Mouse (Mus musculus) forebrain, embryonic 11.5 days (tissue): ENCODE data around the gene Abcc2. TPM values are rescaled to one million over a fixed set of nuclear protein-coding genes. Genes with fewer than 3 reads are reported as not detected.

ENCODE experiments used
- ATAC-seq: fragments of 200-750 bp; cut with Nextera tagmentation; replicated peaks from 2 replicates; pipeline ENCODE4 v1.8.0; 2017; ENCODE audit warnings: moderate TSS enrichment; ENCODE audit not compliant: low FRiP score
- DNase-seq: peaks from one replicate; pipeline ENCODE4 v3.0.0-alpha.2; 2017; ENCODE audit warnings: low spot score
- H3K27ac ChIP-seq: fragments of 300-500 bp; sonication (generic); 2 replicates; pipeline ENCODE4 v1.5.1; 2014; ENCODE audit warnings: low read depth, low read length
- H3K27me3 ChIP-seq: fragments of 300-500 bp; sonication (generic); 2 replicates; pipeline ENCODE4 v1.6.1; 2014; ENCODE audit warnings: mild to moderate bottlenecking, low read length, mixed read lengths; ENCODE audit not compliant: control insufficient read depth, insufficient read depth
- H3K36me3 ChIP-seq: fragments of 300-500 bp; sonication (generic); 2 replicates; pipeline ENCODE4 v1.6.1; 2014; ENCODE audit warnings: mild to moderate bottlenecking, low read length, moderate library complexity, mixed read lengths; ENCODE audit not compliant: control insufficient read depth, insufficient read depth
- H3K4me1 ChIP-seq: fragments of 300-500 bp; sonication (generic); replicated peaks from 2 replicates; pipeline ENCODE4 v1.6.1; 2014; ENCODE audit warnings: low read length, mixed read lengths; ENCODE audit not compliant: control insufficient read depth, insufficient read depth
- H3K4me2 ChIP-seq: fragments of 300-500 bp; sonication (generic); 2 replicates; pipeline ENCODE4 v1.6.1; 2014; ENCODE audit warnings: low read depth, mild to moderate bottlenecking, low read length, moderate library complexity, mixed read lengths; ENCODE audit not compliant: severe bottlenecking
- H3K4me3 ChIP-seq: fragments of 300-500 bp; sonication (generic); 2 replicates; pipeline ENCODE4 v1.5.1; 2014; ENCODE audit warnings: low read depth, low read length
- H3K9ac ChIP-seq: fragments of 300-500 bp; sonication (generic); 2 replicates; pipeline ENCODE4 v1.6.1; 2014; ENCODE audit warnings: low read length
- H3K9me3 ChIP-seq: fragments of 300-500 bp; sonication (generic); 2 replicates; pipeline ENCODE4 v1.6.1; 2016; ENCODE audit warnings: low read length, mixed read lengths; ENCODE audit not compliant: control insufficient read depth
- WGBS: fragments of 180-500 bp; shearing (Covaris S2); extraction: QIAGEN DNeasy Blood & Tissue Kit; methylation state at CpG from one replicate; pipeline ENCODE4 v1.1.7; 2014; 5-methylcytosine and 5-hydroxymethylcytosine counted together
- polyA plus RNA-seq: library from polyadenylated mRNA; unstranded; fragments of >200 nt; fragmentation: Nextera tagmentation; extraction: Ambion mirVana; gene quantifications from 2 replicates; pipeline ENCODE4 v1.2.1, GENCODE M21; 2014

Abcc2 gene
- polyA plus RNA-seq, 1 experiment from 2014 or later, result not detected

- Histone ChIP-seq H3K9ac (no peak overlapping the region), H3K27ac (no peak overlapping the region), H3K4me1 (no peaks in the 10 kb centered on the region)
Measured at GRCm38 (mm10) chr19:43813315-43813714, 31.3 kb downstream of the Abcc2 start.

DNA sequence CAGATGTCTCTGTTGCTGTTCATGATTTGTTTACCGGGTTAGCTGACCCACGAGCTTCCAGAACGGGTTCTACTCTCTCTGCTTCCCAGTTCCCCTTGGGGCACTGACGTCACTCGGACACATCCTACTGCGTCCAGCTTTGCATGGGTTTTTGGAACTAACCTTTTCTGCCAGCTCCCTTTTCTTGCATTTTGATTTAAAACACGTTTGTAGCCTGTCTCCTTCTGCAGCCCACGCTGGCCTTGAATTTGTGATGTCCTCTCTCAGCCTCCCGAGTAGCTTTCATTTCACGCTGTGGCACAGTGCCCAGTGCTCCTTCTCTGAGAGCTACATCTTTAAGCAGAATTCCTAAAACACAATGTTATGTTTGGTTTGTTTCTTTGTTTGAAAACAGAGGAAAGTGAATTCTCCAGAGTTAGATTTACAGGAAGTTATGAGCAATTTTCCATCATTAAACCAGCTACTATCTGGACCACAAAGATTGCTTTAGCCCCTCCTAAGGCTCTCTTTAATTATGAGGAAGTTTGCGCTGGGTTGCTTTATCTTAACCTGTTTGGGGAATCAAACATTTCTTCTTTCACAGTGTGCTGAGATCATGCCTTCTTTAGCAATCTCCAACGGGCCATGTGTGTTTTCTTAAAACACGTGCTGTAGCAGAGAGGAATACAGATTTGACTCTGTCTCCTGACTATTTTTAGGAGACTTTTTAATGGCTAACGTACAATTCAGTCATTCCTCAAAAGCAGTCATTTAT is 33.8 kb downstream of the Abcc2 start:
- H3K27me3 ChIP-seq, result no peaks in the 10 kb centered on the region
- no peak overlapping the region for H3K4me3 ChIP-seq
- H3K36me3 ChIP-seq, result no peaks in the 10 kb centered on the region
- H3K9me3 ChIP-seq, result no peaks in the 10 kb centered on the region
- WGBS, result 84% methylated on average over 14 of the region's 14 CpGs
- H3K4me2 ChIP-seq, result no peak overlapping the region
- no peak overlapping the region for H3K9ac ChIP-seq
- DNase-seq (no peak), ATAC-seq (no peak)
- H3K27ac ChIP-seq, result no peak overlapping the region
- H3K4me1 ChIP-seq, result no peaks in the 10 kb centered on the region

More at GRCm38 (mm10) chr19:43813315-43813714, 31.3 kb downstream of the Abcc2 start:
- WGBS, result 87% methylated on average over 10 of the region's 10 CpGs
- Histone ChIP-seq H3K36me3 (no peaks in the 10 kb centered on the region), H3K9me3 (no peaks in the 10 kb centered on the region), H3K4me2 (no peak overlapping the region), H3K27me3 (no peaks in the 10 kb centered on the region), H3K4me3 (no peak overlapping the region)
- ATAC-seq (no peak), DNase-seq (no peak)

DNA sequence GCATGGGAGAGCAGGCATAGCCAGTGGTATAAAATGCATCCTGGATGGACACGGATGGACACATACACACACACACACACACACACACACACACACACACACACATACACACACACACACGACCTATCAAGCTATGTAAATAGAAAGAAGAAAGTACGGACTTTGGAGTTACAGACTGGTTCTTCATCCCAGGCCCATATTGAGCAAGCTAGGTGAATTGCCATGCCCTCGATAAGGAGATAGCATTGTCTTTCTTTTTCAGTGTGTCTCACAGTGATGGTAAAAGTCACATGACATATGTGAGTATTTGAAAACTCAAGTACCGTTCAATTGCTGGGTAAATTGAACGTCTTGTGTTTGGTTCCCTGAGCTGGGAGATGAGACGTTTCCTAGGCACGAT is 44.9 kb downstream of the Abcc2 start:
- Histone ChIP-seq H3K9ac (no peak overlapping the region), H3K9me3 (no peaks in the 10 kb centered on the region), H3K36me3 (no peaks in the 10 kb centered on the region), H3K4me1 (no peaks in the 10 kb centered on the region), H3K27ac (no peak overlapping the region), H3K4me3 (no peak overlapping the region), H3K27me3 (no peaks in the 10 kb centered on the region), H3K4me2 (no peak overlapping the region)
- ATAC-seq (no peak), DNase-seq (no peak)
- WGBS, result 88% methylated on average over 8 of the region's 8 CpGs

- no peaks in the 10 kb centered on the region for H3K27me3 ChIP-seq
- WGBS, result 30% methylated on average over 21 of the region's 21 CpGs
- H3K27ac ChIP-seq, result no peak overlapping the region
- H3K4me2 ChIP-seq, result peak overlapping the region; percentile 24; the same call in 1 of the 2 replicates
- H3K36me3 ChIP-seq, result no peaks in the 10 kb centered on the region
- ATAC-seq, result no peak
- H3K4me1 ChIP-seq, result no peaks in the 10 kb centered on the region
- H3K9ac ChIP-seq, result no peak overlapping the region
- H3K9me3 ChIP-seq, result no peaks in the 10 kb centered on the region
- DNase-seq, result peak; percentile 88
- no peak overlapping the region for H3K4me3 ChIP-seq
Measured at GRCm38 (mm10) chr19:43832425-43833069, 50.6 kb downstream of the Abcc2 start.

- WGBS, result 86% methylated on average over 9 of the region's 9 CpGs
- ATAC-seq (no peak), DNase-seq (no peak)
Measured at GRCm38 (mm10) chr19:43843184-43843583, 61.2 kb downstream of the Abcc2 start.

DNA sequence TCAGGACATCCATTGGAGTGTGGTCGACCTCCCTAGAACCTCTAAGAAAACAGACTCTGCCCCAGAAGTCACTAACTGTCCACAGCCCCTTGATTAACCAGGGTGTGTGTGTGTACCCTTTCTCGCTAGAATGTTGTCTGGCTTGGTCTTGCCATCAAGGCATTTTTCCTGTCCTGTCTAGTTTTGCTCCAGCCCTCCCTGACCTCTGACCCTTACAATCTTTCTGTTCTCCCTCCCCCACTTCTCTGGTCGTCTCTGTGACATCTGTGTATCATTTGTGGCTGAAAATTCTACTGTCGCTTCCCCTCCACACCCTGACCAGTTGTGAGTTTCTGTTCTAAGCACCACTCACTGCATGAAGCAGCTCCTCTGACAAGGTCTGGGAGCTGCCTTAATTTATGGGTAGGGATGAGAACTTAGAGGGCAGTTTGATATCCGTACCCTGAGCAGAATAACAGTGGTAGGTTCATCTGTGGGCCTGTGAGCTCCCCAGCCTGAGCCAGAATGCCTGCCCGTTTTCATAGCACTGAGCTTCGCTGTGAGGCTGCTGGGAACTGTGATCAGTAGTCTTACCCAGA is 63.4 kb downstream of the Abcc2 start:
- Histone ChIP-seq H3K27me3 (no peaks in the 10 kb centered on the region), H3K36me3 (peaks cover 16% of the 10 kb centered on the region), H3K4me3 (no peak overlapping the region), H3K4me1 (no peaks in the 10 kb centered on the region), H3K9ac (no peak overlapping the region), H3K9me3 (no peaks in the 10 kb centered on the region), H3K27ac (no peak overlapping the region), H3K4me2 (no peak overlapping the region)
- WGBS, result 71% methylated on average over 7 of the region's 7 CpGs
- ATAC-seq (no peak), DNase-seq (no peak)

More at GRCm38 (mm10) chr19:43843184-43843583, 61.2 kb downstream of the Abcc2 start:
- Histone ChIP-seq H3K4me1 (no peaks in the 10 kb centered on the region), H3K9me3 (no peaks in the 10 kb centered on the region), H3K4me2 (no peak overlapping the region), H3K4me3 (no peak overlapping the region), H3K27me3 (no peaks in the 10 kb centered on the region), H3K36me3 (peaks cover 8% of the 10 kb centered on the region), H3K27ac (no peak overlapping the region), H3K9ac (no peak overlapping the region)

DNA sequence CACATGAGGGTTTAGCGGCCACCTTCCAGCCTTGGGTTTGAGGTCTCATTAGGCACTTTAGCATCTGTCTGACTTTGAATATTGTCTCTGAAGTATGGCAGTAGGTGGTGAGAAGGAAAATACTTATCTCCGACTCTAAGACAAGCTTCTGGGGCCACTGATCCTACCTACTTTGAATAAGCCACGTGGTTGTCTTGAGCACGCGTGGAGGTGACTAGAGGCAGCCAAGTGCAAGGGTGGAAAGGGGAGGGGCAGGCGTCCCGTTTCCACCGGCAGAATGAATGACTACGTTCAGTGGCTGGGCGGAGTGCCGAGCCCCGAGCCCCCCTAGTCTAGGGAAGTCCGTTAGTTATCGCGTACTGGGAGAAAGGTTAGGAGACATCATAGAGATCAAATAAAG is 65.1 kb downstream of the Abcc2 start:
- Histone ChIP-seq H3K4me2 (no peak overlapping the region), H3K4me3 (no peak overlapping the region), H3K27me3 (no peaks in the 10 kb centered on the region), H3K4me1 (no peaks in the 10 kb centered on the region), H3K9ac (no peak overlapping the region), H3K9me3 (no peaks in the 10 kb centered on the region), H3K27ac (no peak overlapping the region), H3K36me3 (peaks cover 16% of the 10 kb centered on the region)
- 91% methylated on average over 15 of the region's 15 CpGs for WGBS
- ATAC-seq, result no peak
- no peak for DNase-seq

- Histone ChIP-seq H3K9ac (no peak overlapping the region), H3K4me1 (no peaks in the 10 kb centered on the region), H3K27me3 (no peaks in the 10 kb centered on the region), H3K36me3 (peaks cover 16% of the 10 kb centered on the region), H3K9me3 (no peaks in the 10 kb centered on the region), H3K4me3 (no peak overlapping the region), H3K27ac (no peak overlapping the region), H3K4me2 (no peak overlapping the region)
- DNase-seq, result no peak
- ATAC-seq, result no peak
- WGBS, result 95% methylated on average over 15 of the region's 15 CpGs
Measured at GRCm38 (mm10) chr19:43847966-43848365, 66.0 kb downstream of the Abcc2 start.
